Mouse (Mus musculus) kidney, adult 8-10 months (tissue): Measurements from ENCODE around the gene Rhox3e.
"Not testable (repeated sequence)": the region's sequence is repeated elsewhere in the genome, so short reads cannot be mapped to it uniquely, and the experiment has no call there.

ENCODE experiments used
- DNase-seq, 2 experiments: peaks; one replicate each; pipeline ENCODE4 v3.0.0; 2022

Rhox3e gene

DNA sequence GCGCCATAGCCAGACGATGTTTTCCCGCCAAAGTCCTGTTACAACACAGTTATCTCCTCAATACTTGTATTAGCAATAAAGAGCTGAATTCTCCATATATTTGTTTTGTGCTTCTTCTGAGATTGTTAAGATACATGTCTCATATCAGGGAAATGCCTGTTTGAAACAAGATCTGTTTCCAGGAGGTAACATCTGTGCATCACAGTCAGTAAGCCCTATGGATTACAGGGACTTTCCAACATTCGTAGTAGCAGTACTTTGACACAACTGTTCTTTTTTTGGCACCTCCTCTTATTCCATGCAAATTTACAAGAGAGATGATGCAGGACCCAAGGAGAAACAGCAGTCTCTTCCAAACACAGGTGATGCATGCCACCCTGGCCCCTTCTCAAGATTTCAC, at the start of gene Rhox3e:
Rhox3e (plus strand) TSS at position 301 of the 400 bp plus-strand sequence.
- DNase-seq: not testable (repeated sequence)

GRCm38 (mm10) chrX:37514059-37514458, 27.8 kb upstream of the Rhox3e start, which contains the start of gene Rhox4d:
TSS of gene Rhox4d (plus strand) at chrX:37514359.
- not testable (repeated sequence) for DNase-seq

GRCm38 (mm10) chrX:37530152-37530551, 11.7 kb upstream of the Rhox3e start, which contains the start of gene Rhox2e:
TSS of gene Rhox2e (plus strand) at chrX:37530452.
- not testable (repeated sequence) for DNase-seq

GRCm38 (mm10) chrX:37557112-37557511, 15.3 kb downstream of the Rhox3e start, which contains the start of gene Rhox4e:
TSS of gene Rhox4e (plus strand) at chrX:37557412.
- not testable (repeated sequence) for DNase-seq

GRCm38 (mm10) chrX:37571105-37571504, 29.3 kb downstream of the Rhox3e start, which contains the start of gene Rhox2f:
TSS of gene Rhox2f (plus strand) at chrX:37571405.
- not testable (repeated sequence) for DNase-seq

DNA sequence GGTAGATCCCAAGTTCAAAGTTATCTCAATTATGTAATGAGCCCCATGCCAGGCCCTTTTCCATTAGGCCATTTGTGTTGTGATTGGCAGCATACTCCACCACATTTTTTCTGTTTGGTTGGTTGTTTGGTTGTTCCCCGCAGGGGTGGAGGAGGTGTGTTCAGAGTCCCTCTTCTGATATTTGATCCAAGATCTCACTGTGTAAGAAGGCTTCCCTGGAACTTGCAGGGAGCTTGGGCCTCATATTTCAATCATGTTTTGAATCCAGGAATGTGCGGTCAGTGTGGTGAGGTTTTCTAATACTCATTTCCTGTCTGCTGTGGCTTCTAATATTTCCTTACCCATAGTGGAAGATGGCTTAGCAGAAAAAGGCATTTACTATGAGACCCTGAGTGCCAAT, 30.8 kb downstream of the Rhox3e start:
- DNase-seq: not testable (repeated sequence)

DNA sequence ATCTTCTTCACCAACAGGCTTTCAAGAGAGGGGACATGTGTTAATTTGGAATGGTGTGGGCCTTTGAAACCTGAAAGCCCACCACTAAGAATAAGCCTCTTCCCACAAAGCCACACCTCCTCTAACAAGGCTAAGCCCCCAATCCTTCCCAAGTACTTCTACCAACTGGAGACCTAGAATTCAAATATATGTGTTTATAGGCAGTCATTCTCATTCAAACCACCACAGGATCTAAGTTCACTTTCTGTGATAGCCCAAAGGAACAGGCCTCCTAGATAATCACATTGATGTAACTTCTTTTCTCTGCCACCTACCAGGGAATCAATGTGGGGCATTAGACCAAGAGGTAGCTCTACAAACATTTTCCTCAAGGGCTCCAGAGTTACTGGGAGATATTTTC, 38.9 kb downstream of the Rhox3e start, which contains the start of gene Rhox3f:
Rhox3f (plus strand) TSS at position 301 of the 400 bp plus-strand sequence.
- DNase-seq: not testable (repeated sequence)
